Mouse (Mus musculus): ENCODE measurements around the gene Icosl. TPM values are rescaled to one million over a fixed set of nuclear protein-coding genes. Genes with fewer than 3 reads are reported as not detected.
A peak's percentile ranks its signal among the peaks of the same experiment; 100 is the strongest.
"Not testable (repeated sequence)": the region's sequence is repeated elsewhere in the genome, so short reads cannot be mapped to it uniquely, and the experiment has no call there.

The Icosl gene
- 0.71 and 0.96 TPM in 2 replicates for polyA plus RNA-seq (2015; fragmentation: Nextera tagmentation; extraction: Ambion mirVana)

DNA sequence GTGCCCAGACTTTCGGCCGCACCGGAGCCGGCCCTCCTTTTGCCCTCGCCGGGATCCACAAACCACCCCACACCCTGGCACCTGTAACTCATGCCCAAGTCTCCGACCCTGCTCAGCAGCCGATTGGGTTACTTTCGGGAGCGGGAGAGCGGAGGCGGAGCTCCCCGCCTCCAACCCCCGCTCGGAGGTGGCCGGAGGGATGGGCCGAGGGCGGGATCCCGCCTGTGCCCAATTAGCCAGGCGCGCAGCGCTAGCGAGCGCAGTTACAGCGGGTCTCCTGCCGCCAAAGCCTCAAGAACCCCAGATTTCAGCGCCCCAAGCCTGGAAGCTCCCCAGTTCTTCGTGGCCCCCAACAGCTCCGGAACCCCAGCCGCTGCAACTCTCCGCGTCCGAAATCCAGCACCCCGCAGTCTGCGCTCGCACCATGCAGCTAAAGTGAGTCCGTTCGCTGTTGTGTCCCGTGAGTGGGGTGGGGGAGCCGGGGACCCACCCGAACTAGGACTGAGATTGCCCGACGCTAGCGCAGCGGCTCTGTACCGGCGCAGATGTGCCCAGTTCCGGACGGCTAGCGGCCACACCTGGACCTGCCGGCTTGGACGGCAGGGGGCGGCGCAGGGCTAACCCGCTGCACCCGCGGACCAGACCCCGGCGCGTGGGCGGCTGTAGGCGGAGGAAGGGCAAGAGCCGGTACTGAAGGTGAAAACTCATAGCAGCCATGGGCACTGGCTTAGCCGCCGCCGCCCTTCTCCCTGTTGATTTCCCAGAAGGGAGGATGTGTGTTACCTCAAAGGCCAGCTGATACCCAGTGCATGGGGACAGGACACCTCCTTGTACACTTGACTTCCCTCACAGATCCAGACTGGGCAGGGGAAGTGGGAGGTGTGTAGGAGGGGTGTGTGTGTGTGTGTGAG lies at the start of gene Icosl:
TSS of gene Icosl (plus strand) at position 202 of the 911 bp plus-strand sequence.
- Histone ChIP-seq H3K9ac (peak within 1 kb of the TSS; percentile 54), H3K27me3 (peaks cover 19% of the 10 kb centered on the region), H3K4me3 (peak within 1 kb of the TSS; percentile 70), H3K9me3 (no peaks in the 10 kb centered on the region), H3K36me3 (no peaks in the 10 kb centered on the region), H3K27ac (replicated peaks) (no peak within 1 kb of the TSS), H3K4me2 (peak within 1 kb of the TSS; percentile 100), H3K4me1 (replicated peaks) (peaks cover 16% of the 10 kb centered on the region)
- under 1% methylated on average over 65 of the region's 66 CpGs for WGBS
- peak; percentile 88 for ATAC-seq (ENCODE audit: low FRiP score, low read depth)

DNA sequence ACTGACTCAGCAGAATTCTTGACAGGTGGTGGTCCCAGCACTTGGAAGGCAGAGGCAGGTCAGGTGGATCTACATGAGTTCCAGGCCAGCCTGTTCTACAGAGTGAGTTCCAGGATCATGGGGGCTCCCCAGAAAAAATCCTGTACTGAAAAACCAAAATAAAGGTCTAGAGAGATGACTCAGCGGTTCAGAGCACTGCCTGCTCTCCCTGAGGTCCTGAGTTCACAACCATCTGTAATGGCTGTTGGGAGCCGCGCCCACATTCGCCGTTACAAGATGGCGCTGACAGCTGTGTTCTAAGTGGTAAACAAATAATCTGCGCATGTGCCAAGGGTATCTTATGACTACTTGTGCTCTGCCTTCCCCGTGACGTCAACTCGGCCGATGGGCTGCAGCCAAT lies 49.1 kb upstream of the Icosl start:
- H3K9me3 ChIP-seq; H3K9ac ChIP-seq; H3K4me1 ChIP-seq (replicated peaks); ATAC-seq (ENCODE audit: low FRiP score, low read depth); H3K27me3 ChIP-seq; H3K27ac ChIP-seq (replicated peaks); H3K4me2 ChIP-seq; H3K4me3 ChIP-seq; H3K36me3 ChIP-seq: not testable (repeated sequence)
- WGBS: 96% methylated on average over 7 of the region's 11 CpGs

DNA sequence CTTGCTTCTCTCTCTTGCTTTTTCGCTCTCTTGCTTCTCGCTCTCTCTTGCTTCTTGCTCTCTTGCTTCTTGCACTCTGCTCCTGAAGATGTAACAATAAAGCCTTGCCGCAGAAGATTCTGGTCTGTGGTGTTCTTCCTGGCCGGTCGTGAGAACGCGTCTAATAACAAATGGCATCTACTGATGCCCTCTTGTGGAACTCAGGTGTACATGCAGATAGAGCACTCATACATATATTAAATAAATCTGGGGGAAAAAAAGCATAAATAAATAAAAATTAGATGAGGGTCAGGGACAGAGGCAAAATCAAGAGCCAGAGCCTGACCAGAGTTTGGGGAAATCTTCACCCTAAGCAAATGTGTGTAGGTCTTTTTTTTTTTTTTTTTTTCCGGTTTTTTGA lies 43.6 kb upstream of the Icosl start:
- not testable (repeated sequence) for H3K36me3 ChIP-seq; H3K27me3 ChIP-seq; H3K27ac ChIP-seq (replicated peaks); H3K4me3 ChIP-seq; H3K9me3 ChIP-seq; H3K4me1 ChIP-seq (replicated peaks); ATAC-seq (ENCODE audit: low FRiP score, low read depth); H3K4me2 ChIP-seq; H3K9ac ChIP-seq
- 85% methylated on average over 6 of the region's 8 CpGs for WGBS

DNA sequence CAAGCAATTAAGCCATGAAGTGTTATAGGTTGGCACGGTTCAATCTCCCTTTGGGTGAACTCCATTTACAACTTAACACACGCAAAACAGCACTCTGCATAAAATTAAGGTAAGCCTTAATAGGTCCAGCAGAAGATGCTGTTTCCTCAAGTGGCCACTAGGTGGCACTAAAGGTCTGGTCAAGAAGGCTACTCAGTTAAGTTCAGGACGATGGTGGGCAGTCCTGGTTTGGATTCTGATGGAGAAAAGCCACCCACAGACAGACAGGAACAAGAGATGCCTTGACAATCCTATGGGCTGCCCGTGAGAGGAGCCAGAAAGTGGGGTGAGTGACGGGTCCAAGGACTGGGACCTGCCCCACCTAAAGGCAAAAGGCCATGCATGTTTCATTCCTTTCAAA lies 41.0 kb upstream of the Icosl start:
- H3K4me3 ChIP-seq: no peak overlapping the region
- WGBS: 2% methylated on average over 5 of the region's 5 CpGs
- H3K4me1 ChIP-seq (replicated peaks): no peaks in the 10 kb centered on the region
- ATAC-seq (ENCODE audit: low FRiP score, low read depth): peak; percentile 73
- no peaks in the 10 kb centered on the region for H3K9me3 ChIP-seq
- H3K27me3 ChIP-seq: no peaks in the 10 kb centered on the region
- H3K9ac ChIP-seq: no peak overlapping the region
- no peak overlapping the region for H3K4me2 ChIP-seq
- no peak overlapping the region for H3K27ac ChIP-seq (replicated peaks)
- H3K36me3 ChIP-seq: no peaks in the 10 kb centered on the region

DNA sequence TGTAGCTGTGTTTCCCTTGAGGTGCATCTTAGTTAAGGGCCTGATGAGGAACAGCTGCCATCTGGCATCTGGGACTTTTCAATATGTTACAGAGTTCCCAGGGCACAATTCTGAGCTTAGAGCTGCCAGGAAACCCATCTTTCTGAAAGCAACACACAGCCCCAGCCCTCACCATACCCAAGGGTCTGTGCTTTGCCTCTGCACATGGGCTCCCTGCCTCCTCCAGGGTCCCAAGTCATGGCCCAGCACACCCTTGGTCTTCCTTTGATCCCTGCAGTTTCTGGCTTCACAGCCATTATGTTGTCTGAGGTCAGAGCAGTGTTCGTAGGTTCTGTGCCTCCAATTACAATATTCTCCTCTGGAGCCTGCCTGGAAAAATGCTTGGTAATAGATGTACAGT lies 40.0 kb upstream of the Icosl start:
- WGBS: 76% methylated on average over 1 of the region's 1 CpGs
- no peak overlapping the region for H3K9ac ChIP-seq
- no peak for ATAC-seq (ENCODE audit: low FRiP score, low read depth)

DNA sequence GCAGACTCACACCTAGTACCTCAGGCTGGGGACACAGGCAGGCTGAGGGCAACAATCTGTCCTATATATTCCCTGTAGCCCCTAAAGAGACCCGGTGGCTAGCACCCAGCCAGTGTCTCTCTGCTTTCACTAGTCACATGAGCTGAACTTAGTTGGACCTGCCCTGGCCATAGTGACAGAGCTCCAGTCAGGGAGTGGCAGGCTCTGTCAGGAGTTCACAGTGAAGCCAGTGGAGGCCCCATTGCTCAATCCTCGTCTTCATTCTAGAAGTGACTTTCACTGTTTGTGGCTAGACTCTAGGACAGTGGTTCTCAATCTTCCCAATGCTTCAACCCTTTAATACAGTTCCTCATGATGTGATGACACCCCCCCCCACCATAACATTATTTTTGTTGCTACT lies 37.1 kb upstream of the Icosl start:
- Histone ChIP-seq H3K9me3 (no peaks in the 10 kb centered on the region), H3K4me1 (replicated peaks) (no peaks in the 10 kb centered on the region), H3K36me3 (no peaks in the 10 kb centered on the region), H3K27me3 (no peaks in the 10 kb centered on the region), H3K4me3 (no peak overlapping the region), H3K27ac (replicated peaks) (no peak overlapping the region), H3K9ac (no peak overlapping the region), H3K4me2 (no peak overlapping the region)
- 79% methylated on average over 2 of the region's 2 CpGs for WGBS
- no peak for ATAC-seq (ENCODE audit: low FRiP score, low read depth)

More for the DNA sequence above, 40.0 kb upstream of the Icosl start:
- Histone ChIP-seq H3K27me3 (no peaks in the 10 kb centered on the region), H3K27ac (replicated peaks) (no peak overlapping the region), H3K4me3 (no peak overlapping the region), H3K9me3 (no peaks in the 10 kb centered on the region), H3K4me1 (replicated peaks) (no peaks in the 10 kb centered on the region), H3K4me2 (no peak overlapping the region), H3K36me3 (no peaks in the 10 kb centered on the region)

DNA sequence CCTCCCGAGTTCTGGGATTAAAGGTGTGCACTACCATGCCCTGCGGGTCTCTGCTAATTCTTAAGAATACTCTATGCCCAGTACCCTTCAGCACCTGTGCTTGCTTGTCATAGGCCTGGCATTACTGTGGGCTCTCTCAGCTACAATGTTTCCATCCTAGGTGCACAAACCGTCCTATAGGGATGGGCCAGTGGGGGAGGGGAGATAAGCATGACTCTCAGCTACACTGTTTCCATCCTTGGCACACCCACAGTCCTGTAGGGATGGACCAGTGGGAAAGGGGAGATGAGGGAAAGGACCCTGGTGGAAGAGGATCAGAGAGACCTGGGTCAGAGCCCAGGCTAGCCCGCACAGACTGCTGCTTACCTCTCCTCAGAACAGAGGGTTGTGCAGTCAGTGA lies 32.0 kb upstream of the Icosl start:
- H3K27me3 ChIP-seq: no peaks in the 10 kb centered on the region
- ATAC-seq (ENCODE audit: low FRiP score, low read depth): no peak
- H3K4me2 ChIP-seq: no peak overlapping the region
- H3K4me3 ChIP-seq: no peak overlapping the region
- no peak overlapping the region for H3K9ac ChIP-seq
- no peaks in the 10 kb centered on the region for H3K4me1 ChIP-seq (replicated peaks)
- no peaks in the 10 kb centered on the region for H3K36me3 ChIP-seq
- H3K27ac ChIP-seq (replicated peaks): no peak overlapping the region
- 91% methylated on average over 4 of the region's 4 CpGs for WGBS
- no peaks in the 10 kb centered on the region for H3K9me3 ChIP-seq

DNA sequence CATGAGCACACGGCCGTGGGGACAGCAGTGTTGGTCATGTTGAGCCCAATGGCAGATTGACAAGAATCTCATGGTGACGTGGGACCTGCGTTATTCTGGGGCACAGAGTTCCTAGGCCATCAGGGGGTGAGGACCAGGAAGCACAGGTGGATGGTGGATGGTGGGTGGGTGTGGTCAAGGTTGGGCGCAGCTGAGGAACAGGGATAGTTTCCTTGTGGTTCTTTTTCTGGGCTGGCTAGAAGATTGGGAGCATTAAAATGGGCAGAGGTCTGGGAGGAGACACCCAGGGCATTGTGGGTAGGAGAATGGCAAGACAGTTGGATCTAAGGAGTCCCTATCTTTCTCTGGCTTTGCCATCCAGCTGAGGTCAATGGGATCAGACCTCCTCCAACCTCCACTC lies 27.5 kb upstream of the Icosl start, which contains the start of gene Dnmt3l:
TSS of gene Dnmt3l (plus strand) at position 301 of the 400 bp plus-strand sequence.
- whole genome bisulfite sequencing: 93% methylated on average over 5 of the region's 5 CpGs
- H3K27ac ChIP-seq (replicated peaks): no peak within 1 kb of the TSS
- peaks cover 8% of the 10 kb centered on the region for H3K4me1 ChIP-seq (replicated peaks)
- H3K36me3 ChIP-seq: no peaks in the 10 kb centered on the region
- no peaks in the 10 kb centered on the region for H3K9me3 ChIP-seq
- H3K4me3 ChIP-seq: no peak within 1 kb of the TSS
- no peaks in the 10 kb centered on the region for H3K27me3 ChIP-seq
- no peak for ATAC-seq (ENCODE audit: low FRiP score, low read depth)
- no peak within 1 kb of the TSS for H3K4me2 ChIP-seq
- no peak within 1 kb of the TSS for H3K9ac ChIP-seq

DNA sequence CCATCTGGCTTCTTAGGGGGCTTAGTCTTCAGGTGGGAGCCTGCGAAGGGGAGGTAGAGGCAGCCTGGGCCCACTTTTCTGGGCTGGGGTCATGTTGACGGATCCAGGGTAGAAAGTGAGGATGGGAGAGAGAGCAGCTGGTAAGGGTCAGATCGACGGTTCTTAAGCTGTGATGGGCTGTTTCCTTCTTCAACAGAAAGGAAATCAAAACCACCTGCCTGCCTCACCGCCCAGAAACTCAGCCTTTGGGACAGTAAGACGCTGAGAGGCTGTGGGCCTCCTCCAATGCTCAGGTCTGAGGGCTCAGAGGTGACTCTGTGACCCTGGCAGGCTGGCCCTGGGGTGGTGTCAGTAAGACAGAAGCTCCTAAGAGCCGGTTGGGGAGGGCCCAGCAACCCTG lies 27.0 kb upstream of the Icosl start:
- Histone ChIP-seq H3K27ac (replicated peaks) (no peak overlapping the region), H3K9me3 (no peaks in the 10 kb centered on the region), H3K27me3 (no peaks in the 10 kb centered on the region), H3K4me2 (no peak overlapping the region), H3K4me3 (no peak overlapping the region), H3K36me3 (no peaks in the 10 kb centered on the region), H3K4me1 (replicated peaks) (peaks cover 8% of the 10 kb centered on the region), H3K9ac (no peak overlapping the region)
- 83% methylated on average over 7 of the region's 7 CpGs for WGBS
- ATAC-seq (ENCODE audit: low FRiP score, low read depth): no peak

DNA sequence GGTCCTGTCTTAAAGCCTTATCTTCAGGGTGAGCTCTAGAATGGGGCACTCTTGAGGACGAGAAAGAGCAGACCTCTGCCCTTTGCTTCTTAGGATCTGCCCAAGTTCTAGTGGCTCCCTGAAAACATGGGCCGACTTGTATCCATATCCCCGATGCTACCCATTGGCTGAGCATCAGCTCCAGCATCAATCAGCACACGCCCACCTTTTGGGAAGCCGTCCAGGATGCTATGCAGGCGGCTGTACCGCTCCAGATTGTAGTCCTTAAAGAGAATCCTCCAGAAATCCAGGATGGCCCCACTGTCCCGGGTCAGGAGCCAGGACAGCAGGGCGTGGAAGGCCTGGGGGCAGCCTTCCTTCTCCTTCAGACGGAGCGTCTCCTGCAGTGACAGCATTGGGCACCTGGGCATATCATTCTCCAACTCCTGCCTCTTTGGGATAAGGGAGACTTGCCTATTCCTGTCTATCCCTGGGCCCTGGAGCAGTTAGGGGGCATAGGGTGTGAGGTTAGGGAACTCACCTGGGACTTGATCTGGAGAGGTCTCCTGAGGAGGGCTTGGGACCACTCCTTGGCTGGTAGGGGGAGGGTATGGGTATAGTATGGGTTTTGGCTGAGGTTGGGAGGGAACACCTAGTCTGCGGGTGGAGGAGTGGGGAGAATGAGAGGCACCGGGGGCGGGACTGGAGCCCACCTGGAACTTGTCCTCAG lies 26.3 kb upstream of the Icosl start:
- Histone ChIP-seq H3K36me3 (no peaks in the 10 kb centered on the region), H3K27ac (replicated peaks) (no peak overlapping the region), H3K9me3 (no peaks in the 10 kb centered on the region), H3K9ac (0 out of 2 replicates have a peak overlapping the region, but pooled peaks have one; percentile 25), H3K27me3 (no peaks in the 10 kb centered on the region), H3K4me2 (peak overlapping the region; percentile 56), H3K4me1 (replicated peaks) (peaks cover 8% of the 10 kb centered on the region), H3K4me3 (peak overlapping the region; percentile 32)
- peak; percentile 24; the same call in 1 of the 2 replicates for ATAC-seq (ENCODE audit: low FRiP score, low read depth)
- WGBS: 64% methylated on average over 14 of the region's 14 CpGs

DNA sequence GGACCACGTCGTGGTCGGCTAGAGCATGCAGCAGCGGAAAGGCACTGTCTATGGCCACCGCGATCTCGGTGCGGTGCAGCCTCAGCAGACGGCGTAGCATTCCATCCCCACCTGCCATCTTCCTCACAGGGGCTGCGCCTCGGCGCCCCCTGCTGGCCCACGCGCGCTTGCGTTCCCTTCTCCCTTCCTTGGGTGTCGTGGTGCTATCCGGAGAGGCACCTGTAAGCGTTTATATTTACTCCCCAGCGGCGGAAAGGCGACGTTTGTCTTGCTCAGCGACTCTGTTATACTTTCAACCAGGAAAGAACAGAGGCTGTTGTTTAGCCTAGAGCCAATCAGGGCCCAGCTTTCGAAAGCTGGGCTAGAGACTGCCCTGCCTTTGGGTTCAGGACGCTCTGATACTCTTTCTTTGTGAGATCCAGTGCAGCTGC lies 25.7 kb upstream of the Icosl start, which contains the start of gene Aire:
TSS of gene Aire (minus strand) at position 205 of the 431 bp plus-strand sequence.
- peak within 1 kb of the TSS; percentile 25; the same call in 1 of the 2 replicates for H3K9ac ChIP-seq
- H3K9me3 ChIP-seq: no peaks in the 10 kb centered on the region
- no peaks in the 10 kb centered on the region for H3K27me3 ChIP-seq
- no peaks in the 10 kb centered on the region for H3K36me3 ChIP-seq
- H3K4me1 ChIP-seq (replicated peaks): peaks cover 8% of the 10 kb centered on the region
- H3K4me2 ChIP-seq: peak within 1 kb of the TSS; percentile 56
- no peak within 1 kb of the TSS for H3K27ac ChIP-seq (replicated peaks)
- WGBS: 2% methylated on average over 27 of the region's 27 CpGs
- peak within 1 kb of the TSS; percentile 32 for H3K4me3 ChIP-seq
- ATAC-seq (ENCODE audit: low FRiP score, low read depth): peak; percentile 75; the same call in 1 of the 2 replicates

DNA sequence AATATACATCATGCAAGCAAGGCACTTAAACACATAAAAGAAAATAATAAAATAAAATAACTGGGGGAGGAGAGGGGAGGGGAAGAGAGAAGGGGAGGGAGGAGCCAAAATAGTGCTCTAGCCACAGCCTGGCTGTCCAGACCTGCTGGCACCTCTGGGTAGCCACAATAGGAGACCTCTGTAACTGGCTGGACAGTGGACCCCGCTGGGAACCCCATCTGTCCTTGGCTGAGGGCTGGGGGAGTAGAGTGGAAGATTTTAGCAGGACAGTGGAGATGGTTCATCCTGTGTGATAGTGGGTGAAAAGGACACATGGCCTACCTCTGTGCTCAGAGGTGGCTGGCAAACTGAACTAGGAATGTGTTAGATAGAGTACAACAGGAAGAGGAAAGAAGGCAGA lies 24.6 kb upstream of the Icosl start:
- Histone ChIP-seq H3K4me3 (no peak overlapping the region), H3K9ac (no peak overlapping the region), H3K4me1 (replicated peaks) (peaks cover 8% of the 10 kb centered on the region), H3K9me3 (no peaks in the 10 kb centered on the region), H3K4me2 (no peak overlapping the region), H3K36me3 (no peaks in the 10 kb centered on the region), H3K27me3 (no peaks in the 10 kb centered on the region), H3K27ac (replicated peaks) (no peak overlapping the region)
- 81% methylated on average over 1 of the region's 1 CpGs for WGBS
- ATAC-seq (ENCODE audit: low FRiP score, low read depth): no peak

All from hindbrain, embryonic 15.5 days (tissue).